Mouse (Mus musculus) liver, embryonic 14.5 days (tissue): ENCODE measurements at regions not wholly inside any gene's neighbourhood (a gene's known extent, or its start where the extent isn't known, plus 50 kb on each side); places are given as distances from the start of the nearest gene placed in this dataset.

Source experiments
- ATAC-seq: fragments of 200-750 bp; cut with Nextera tagmentation; 2 replicates; pipeline ENCODE4 v1.8.0; 2017; ENCODE audit warnings: moderate number of reproducible peaks, mild to moderate bottlenecking, moderate library complexity; ENCODE audit not compliant: insufficient read depth
- DNase-seq, 3 experiments: peaks; one replicate each; pipeline ENCODE4 v3.0.0-alpha.2; 2012 to 2013; ENCODE audit warnings: low read depth in 3 of 3, low spot score in 3 of 3
- H3K27ac ChIP-seq: fragments of 300-500 bp; sonication (generic); 2 replicates; pipeline ENCODE4 v1.5.1; 2014; ENCODE audit warnings: moderate library complexity, mild to moderate bottlenecking, control low read depth, inconsistent platforms
- H3K27me3 ChIP-seq: fragments of 300-500 bp; sonication (generic); 2 replicates; pipeline ENCODE4 v1.6.1; 2014; ENCODE audit warnings: mild to moderate bottlenecking, low read length, moderate library complexity; ENCODE audit not compliant: control insufficient read depth, insufficient read depth
- H3K36me3 ChIP-seq: fragments of 300-500 bp; sonication (generic); replicated peaks from 2 replicates; pipeline ENCODE4 v1.6.1; 2014; ENCODE audit warnings: low read depth; ENCODE audit not compliant: control insufficient read depth, insufficient read depth
- H3K4me1 ChIP-seq, 2 experiments: fragments of 200-500 bp in 1 of 2; fragments of 300-500 bp in 1 of 2; sonication (generic) in 1 of 2; replicated peaks; 2 replicates each; pipeline ENCODE4 v1.6.1; 2012 to 2014; ENCODE audit warnings: antibody characterized with exemption in 1 of 2, inconsistent platforms in 1 of 2, low read length in 1 of 2; ENCODE audit not compliant: control insufficient read depth in 2 of 2, insufficient read depth in 2 of 2
- H3K4me2 ChIP-seq: fragments of 300-500 bp; sonication (generic); 2 replicates; pipeline ENCODE4 v1.6.1; 2014; ENCODE audit warnings: low read depth, mild to moderate bottlenecking, control low read depth, moderate library complexity
- H3K4me3 ChIP-seq, 2 experiments: fragments of 200-500 bp in 1 of 2; fragments of 300-500 bp in 1 of 2; sonication (generic) in 1 of 2; 2 replicates each; pipeline ENCODE4 v1.5.1; 2012 to 2014; ENCODE audit warnings: low read depth in 2 of 2, low read length in 2 of 2, mild to moderate bottlenecking in 2 of 2, control low read depth in 1 of 2, inconsistent platforms in 1 of 2, moderate library complexity in 1 of 2; ENCODE audit not compliant: insufficient read depth in 1 of 2
- H3K9ac ChIP-seq: fragments of 300-500 bp; sonication (generic); replicated peaks from 2 replicates; pipeline ENCODE4 v1.6.1; 2014; ENCODE audit warnings: mild to moderate bottlenecking, control low read depth, moderate library complexity
- H3K9me3 ChIP-seq: fragments of 300-500 bp; sonication (generic); 2 replicates; pipeline ENCODE4 v1.6.1; 2016; ENCODE audit warnings: low read length, mixed read lengths; ENCODE audit not compliant: control insufficient read depth
- CTCF ChIP-seq: IDR thresholded peaks from 2 replicates; pipeline ENCODE4 v1.5.1; 2016; ENCODE audit warnings: antibody characterized with exemption, low read depth, control low read depth
- EP300 ChIP-seq: IDR thresholded peaks from 2 replicates; pipeline ENCODE4 v1.6.1; 2016; ENCODE audit warnings: antibody characterized with exemption, low read depth
- WGBS: fragments of 180-500 bp; shearing (Covaris S2); extraction: QIAGEN DNeasy Blood & Tissue Kit; methylation state at CpG from one replicate; pipeline ENCODE4 v1.1.7; 2014; ENCODE audit not compliant: insufficient replicate concordance; 5-methylcytosine and 5-hydroxymethylcytosine counted together

DNA sequence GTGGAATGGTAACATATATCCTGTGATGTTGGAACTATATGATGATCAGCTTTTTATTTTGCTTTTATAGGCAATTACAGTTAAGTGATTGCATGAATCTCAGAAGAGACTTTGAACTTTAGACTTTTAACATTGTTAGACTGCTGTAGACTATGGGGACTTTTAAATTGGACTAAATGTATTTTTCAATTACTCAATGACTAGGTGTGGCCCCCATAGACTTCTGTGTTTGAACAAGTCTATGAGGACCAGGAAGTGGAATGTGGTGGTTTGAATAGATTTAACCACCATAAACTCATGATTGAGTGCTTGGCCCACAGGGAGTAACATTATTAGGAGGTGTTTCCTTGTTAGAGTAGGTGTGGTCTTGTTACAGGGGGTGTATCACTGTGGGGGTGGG lies 93.9 kb upstream of the Rps6ka3 start:
- DNase-seq (no peak), ATAC-seq (no peak)
- Histone ChIP-seq H3K27me3 (no peaks in the 10 kb centered on the region), H3K4me2 (no peak overlapping the region), H3K27ac (no peak overlapping the region), H3K9ac (no peak overlapping the region), H3K4me1 (no peaks in the 10 kb centered on the region), H3K36me3 (no peaks in the 10 kb centered on the region), H3K9me3 (no peaks in the 10 kb centered on the region), H3K4me3 (no peak overlapping the region)
- TF ChIP-seq CTCF, result no peak
- TF ChIP-seq EP300, result no peak

DNA sequence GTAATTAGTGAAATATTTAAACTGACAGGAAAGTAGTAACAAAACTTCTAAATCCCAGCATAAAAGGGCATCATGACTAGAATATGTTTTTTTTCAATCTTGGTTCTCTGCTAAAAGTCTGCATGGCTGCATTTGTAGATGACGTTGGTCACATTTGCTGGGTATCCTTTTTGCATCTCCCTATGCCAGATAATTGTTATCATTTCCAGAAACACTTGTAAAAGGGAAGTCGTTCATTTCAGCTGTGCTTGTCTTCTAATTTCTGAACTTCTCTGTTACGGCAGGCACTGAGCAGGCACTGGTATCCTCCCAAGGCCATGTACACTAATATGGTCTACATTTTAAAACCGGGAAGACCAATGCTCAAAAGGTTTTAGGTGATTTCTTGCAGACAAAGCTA lies 69.6 kb upstream of the Rps6ka3 start:
- Histone ChIP-seq H3K4me2 (no peak overlapping the region), H3K27me3 (no peaks in the 10 kb centered on the region), H3K4me3 (no peak overlapping the region), H3K9ac (no peak overlapping the region), H3K9me3 (no peaks in the 10 kb centered on the region), H3K36me3 (no peaks in the 10 kb centered on the region), H3K27ac (no peak overlapping the region), H3K4me1 (no peaks in the 10 kb centered on the region)
- no peak for ATAC-seq
- TF ChIP-seq EP300 (no peak), CTCF (no peak)
- 28% methylated on average over 4 of the region's 4 CpGs for WGBS
- DNase-seq, result no peak

DNA sequence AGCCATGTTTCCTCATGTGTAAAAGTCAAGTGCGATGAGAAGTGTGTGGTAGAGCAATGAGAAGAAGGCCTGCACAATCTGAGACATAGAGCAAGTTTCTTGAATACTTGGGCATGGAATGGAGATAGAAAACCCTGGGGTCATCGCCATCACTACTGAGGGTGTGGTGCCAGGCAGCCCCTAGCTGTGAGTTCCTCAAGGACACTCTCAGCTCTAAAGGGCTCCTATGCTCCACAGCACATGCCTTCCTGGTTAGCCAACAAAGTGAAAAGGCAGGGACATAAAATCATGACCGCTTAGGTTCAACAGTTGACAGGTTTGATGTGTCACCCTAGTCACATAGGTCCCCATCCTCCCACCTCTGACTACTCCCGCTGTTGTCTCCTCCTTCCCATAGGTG lies 66.8 kb upstream of the Rps6ka3 start:
- Histone ChIP-seq H3K4me1 (no peaks in the 10 kb centered on the region), H3K27me3 (no peaks in the 10 kb centered on the region), H3K27ac (no peak overlapping the region), H3K9me3 (no peaks in the 10 kb centered on the region), H3K4me3 (no peak overlapping the region), H3K9ac (no peak overlapping the region), H3K36me3 (no peaks in the 10 kb centered on the region), H3K4me2 (no peak overlapping the region)
- ATAC-seq (no peak), DNase-seq (no peak)
- WGBS, result 67% methylated on average over 4 of the region's 4 CpGs
- no peak for TF ChIP-seq CTCF
- no peak for TF ChIP-seq EP300

- Histone ChIP-seq H3K36me3 (no peaks in the 10 kb centered on the region), H3K9me3 (no peaks in the 10 kb centered on the region), H3K27me3 (no peaks in the 10 kb centered on the region), H3K4me3 (no peak overlapping the region), H3K4me1 (no peaks in the 10 kb centered on the region), H3K27ac (no peak overlapping the region), H3K9ac (no peak overlapping the region), H3K4me2 (no peak overlapping the region)
- ATAC-seq (no peak), DNase-seq (no peak)
- 41% methylated on average over 3 of the region's 3 CpGs for WGBS
- TF ChIP-seq EP300 (no peak), CTCF (no peak)
These were observed 65.4 kb upstream of the Rps6ka3 start for GRCm38 (mm10) chrX:159144674-159145073.

GRCm38 (mm10) chrX:159145212-159145611 lies 64.9 kb upstream of the Rps6ka3 start:
- no peak for ATAC-seq
- no peaks in the 10 kb centered on the region for H3K9me3 ChIP-seq
- H3K4me1 ChIP-seq, result no peaks in the 10 kb centered on the region
- H3K4me2 ChIP-seq, result no peak overlapping the region
- H3K36me3 ChIP-seq, result no peaks in the 10 kb centered on the region
- no peak for TF ChIP-seq CTCF
- TF ChIP-seq EP300, result no peak
- no peak overlapping the region for H3K9ac ChIP-seq
- no peak for DNase-seq
- WGBS, result 32% methylated on average over 4 of the region's 4 CpGs
- no peaks in the 10 kb centered on the region for H3K27me3 ChIP-seq
- H3K4me3 ChIP-seq, result no peak overlapping the region
- H3K27ac ChIP-seq, result no peak overlapping the region

DNA sequence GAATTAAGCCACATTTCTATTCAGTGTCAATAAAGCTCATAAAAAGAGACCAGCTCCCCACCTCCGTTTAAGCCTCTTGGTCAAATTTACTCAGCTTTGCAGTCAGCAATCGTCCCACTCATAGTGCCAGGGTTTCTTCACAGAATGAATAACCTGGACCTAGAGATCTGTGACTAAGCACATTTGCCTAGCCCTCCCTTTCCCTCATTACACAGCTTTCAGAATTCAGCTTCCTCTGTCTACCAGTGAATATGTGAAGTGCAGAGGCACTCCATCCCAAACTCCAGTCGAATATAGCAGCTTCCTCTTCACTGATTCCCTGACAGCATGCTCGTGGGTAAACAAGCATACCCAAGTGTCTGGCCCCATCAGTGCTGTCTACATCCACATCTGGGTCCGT lies 54.3 kb upstream of the Rps6ka3 start:
- Histone ChIP-seq H3K9me3 (no peaks in the 10 kb centered on the region), H3K9ac (no peak overlapping the region), H3K27me3 (no peaks in the 10 kb centered on the region), H3K4me2 (no peak overlapping the region), H3K4me3 (no peak overlapping the region), H3K27ac (no peak overlapping the region), H3K4me1 (no peaks in the 10 kb centered on the region), H3K36me3 (no peaks in the 10 kb centered on the region)
- 30% methylated on average over 5 of the region's 5 CpGs for WGBS
- DNase-seq (no peak), ATAC-seq (no peak)
- TF ChIP-seq EP300 (no peak), CTCF (no peak)
